Mouse (Mus musculus) frontal cortex, adult 2 months (tissue): ENCODE data around the gene Ocrl. TPM values are rescaled to one million over a fixed set of nuclear protein-coding genes. Genes with fewer than 3 reads are reported as not detected.
A peak's percentile ranks its signal among the peaks of the same experiment; 100 is the strongest.

ENCODE experiments used
- DNase-seq, 2 experiments: peaks; one replicate each; pipeline ENCODE4 v3.0.0; 2022; ENCODE audit warnings: low spot score in 1 of 2; ENCODE audit errors: extremely low spot score in 1 of 2
- polyA plus RNA-seq: library from polyadenylated mRNA; depleted of rRNA; stranded (reverse); fragments of >200 nt; gene quantifications from 2 replicates; pipeline ENCODE4 v1.2.3, GENCODE M21; 2012; rRNA removed

The Ocrl gene
- polyA plus RNA-seq, 1 experiment: 61.1 TPM

DNA sequence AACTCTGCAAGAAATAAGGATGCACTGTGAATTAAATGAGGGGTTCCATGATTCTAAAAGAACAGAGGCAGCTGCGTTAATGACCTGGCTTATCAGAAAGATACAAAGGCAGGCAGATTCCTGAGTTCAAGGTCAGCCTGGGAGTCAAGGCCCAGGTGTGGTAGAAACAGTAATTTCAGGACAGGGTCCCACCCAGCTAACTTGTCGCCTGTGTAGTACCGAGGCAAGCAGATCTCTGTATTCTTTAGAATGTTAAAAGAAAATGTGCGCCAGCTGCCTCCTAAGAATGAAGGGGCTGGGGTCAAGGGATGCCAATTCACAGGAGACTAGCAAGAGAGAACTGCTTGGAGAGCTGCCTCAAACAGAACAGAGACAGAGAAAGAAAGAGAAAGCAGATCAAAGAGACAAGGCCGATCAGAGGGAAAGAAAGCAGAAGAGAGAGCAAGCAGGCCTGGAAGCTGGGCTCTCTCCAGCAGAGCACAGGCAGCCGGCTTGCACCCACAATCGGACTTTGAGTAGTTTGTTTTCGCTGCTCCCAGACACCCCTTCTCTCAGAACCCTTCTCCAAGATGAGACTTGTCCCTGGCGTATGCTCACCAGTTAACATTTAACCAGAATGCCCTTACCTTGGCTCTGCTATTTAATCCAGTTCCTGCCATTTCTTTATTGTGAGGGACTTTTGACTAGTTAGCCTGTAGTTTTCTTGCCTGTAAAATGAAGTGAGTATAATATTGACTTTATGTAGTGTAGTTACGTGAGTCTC is 59.4 kb downstream of the Ocrl start:
- DNase-seq: no peak

DNA sequence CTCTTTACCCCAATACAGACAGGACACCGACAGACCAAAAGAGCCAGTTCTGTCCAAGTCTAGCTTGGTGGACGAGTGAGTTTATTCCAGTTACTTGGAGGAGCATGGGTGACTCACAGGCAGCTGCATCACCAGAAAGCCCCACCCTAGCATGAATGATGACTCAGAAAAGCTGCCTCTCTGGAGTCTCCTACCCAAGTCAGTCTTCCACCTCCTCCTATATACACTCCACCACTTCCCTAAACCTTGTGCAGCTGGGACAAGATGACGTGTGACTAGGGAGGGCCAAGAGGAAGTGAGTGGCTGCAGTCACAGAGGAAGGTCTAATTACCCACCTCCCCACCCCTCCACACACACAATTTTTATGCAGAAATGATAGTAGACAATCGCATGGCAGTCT is 64.4 kb downstream of the Ocrl start:
- DNase-seq: peak; percentile 2 to 45

DNA sequence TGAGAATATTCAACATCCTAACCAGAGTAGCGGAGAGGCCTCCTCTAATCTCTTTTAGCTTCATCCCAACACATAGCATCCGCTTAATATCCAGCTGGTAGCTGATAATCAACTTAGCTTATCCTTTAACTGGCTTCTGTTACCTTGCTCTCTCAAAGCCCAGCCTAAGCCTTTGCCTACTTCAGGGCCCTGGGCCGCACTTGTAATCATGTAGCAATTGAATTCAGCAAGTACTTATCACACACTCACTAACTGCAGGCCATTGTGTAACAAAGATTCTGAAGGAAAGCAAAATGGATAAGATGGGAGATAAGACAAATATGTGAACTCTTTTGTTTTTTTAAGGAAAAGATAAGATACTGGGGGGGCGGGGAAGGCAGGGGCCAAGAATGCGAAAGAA is 64.9 kb downstream of the Ocrl start:
- DNase-seq: no peak

DNA sequence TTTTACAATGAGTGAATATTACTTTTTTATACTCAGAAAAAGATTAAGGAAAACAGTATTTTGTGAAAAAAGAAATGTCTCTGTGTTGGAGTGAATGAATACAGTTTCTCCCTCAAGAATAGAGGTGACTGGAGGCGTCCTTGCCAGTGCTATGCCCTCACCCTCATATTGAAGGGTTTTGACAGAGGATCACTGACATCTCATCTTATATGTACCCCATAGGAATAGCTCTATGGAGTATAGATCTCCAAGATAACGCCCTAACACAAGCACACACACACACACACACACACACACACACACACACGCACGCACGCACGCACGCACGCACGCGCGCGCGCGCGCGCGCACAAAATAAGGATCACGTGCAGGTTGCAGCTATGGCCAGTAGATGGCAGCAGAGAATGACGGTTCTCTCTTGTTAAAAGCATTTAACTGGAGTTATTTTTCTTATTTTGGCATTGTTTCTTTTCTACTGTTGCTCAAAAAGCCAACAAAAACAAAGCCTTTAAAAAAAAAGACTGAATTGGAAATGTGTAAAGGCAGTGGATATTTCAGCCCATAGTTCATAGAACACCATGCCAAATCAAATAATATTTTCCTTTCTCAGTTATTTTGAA is 72.9 kb downstream of the Ocrl start:
- peak; percentile 20 to 70 for DNase-seq

DNA sequence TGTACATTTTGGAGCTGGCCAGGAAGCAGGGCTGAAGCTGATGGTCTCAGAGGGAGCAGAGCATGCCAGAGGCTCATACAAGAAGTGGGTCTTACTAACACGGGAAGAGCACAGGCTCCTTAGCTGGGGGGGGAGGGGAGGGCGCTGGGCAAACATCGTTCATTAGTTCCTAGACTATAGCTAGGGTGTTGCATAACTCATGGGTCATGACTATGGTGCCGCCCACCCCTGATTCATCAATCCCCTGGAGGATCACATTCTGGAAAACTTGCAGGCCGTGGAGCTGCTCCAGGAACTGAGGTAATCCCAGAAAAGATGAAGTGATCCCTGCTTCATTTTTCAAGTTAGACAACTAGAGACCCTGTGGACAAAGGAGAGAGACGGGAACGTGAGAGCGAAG is 75.8 kb downstream of the Ocrl start:
- DNase-seq: no peak

DNA sequence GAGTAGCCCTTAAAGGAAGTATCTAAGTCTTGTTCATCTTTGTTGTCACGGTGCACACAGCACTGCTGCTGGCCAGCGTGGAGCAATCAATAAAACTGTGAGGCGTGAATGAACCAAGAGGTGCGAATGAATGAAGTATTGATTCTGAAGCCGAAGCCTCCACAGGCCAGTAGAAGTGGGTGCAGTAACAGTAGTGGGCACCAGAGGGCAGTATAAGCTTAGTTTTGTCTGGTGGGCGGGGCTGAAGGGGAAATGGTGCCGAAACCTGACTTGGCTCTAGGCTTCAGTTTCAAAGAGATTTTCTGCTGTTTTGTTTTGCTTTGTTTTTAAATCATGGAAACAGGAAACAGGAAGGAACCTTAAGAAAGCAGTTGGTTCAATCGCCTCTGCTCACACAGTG is 80.4 kb downstream of the Ocrl start:
- peak; percentile 21 to 89 for DNase-seq

DNA sequence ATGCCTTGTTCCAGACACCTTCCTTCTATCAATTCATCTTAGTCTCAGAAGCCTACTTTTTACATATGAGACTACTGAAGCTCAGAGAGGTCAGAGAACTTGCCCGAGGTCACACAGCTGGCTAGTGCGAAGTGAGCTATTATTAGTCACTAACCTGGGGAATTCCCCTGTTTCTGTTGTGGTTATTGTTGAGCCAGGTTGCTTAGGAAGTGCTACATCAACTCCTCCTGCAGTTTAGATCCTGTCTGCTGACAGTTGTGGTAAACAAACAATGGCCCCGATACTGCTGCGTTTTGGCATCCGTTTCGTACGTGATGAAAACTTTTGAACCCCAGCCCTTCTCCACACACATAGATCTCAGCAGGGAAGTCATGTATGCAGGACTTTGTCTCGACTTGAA is 86.2 kb downstream of the Ocrl start:
- DNase-seq: no peak

DNA sequence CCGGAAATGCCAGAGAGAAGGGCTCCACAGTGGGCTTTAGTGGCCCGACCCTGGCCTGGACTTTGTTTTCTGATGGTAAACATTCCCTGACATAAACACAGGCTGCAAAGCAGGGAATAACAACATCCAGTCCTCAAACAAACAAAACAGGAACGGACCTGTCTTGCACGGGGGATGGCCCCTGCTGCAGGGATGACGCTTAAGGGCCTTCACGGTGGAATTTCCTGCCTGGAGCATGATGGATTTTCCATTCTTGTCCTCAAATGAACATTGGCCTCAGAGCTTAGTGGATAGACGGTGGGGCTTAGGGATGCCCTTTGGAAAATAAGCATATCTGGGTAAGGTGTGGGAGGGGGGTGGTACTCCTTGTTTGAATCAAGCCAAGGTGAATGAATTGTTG is 89.0 kb downstream of the Ocrl start:
- no peak for DNase-seq

DNA sequence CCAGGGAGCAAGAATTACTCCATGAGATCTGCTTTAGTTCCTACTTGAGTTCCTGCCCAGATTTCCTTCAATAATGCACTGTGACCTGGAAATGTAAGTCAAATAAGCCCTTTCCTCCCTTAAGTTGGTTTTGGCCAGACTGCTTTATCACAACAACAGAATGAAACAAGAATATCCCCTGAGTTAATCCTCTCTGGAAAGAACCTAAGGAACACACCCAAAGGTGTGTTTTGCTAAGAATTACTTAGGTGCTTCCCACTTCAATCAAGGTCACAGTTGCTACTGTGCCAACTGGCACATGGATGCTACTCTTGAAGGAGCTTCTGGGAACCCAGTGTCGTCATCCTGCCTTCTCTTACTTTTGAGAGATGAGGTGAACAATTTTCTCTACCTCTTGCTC is 92.6 kb downstream of the Ocrl start:
- DNase-seq: no peak

DNA sequence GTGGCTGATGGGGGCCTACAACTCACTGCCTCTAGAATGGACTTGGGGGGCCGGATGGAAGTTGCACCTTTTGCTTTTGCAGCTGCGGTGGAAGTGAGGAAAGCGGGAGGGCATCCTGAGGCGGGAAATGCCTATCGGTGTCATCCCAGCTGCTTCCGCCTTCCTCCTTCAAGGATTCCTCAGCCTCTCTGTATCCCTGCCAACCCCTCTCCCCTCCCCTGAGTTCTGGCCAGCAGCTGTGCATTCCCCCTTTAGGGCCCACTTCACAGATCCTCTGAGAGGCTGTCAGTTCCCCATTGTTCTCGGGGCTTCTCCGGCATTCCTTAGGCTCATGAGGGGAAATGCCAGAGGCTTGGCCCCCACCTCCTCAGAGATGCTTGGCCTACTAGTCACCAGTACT is 93.9 kb downstream of the Ocrl start:
- DNase-seq: no peak

DNA sequence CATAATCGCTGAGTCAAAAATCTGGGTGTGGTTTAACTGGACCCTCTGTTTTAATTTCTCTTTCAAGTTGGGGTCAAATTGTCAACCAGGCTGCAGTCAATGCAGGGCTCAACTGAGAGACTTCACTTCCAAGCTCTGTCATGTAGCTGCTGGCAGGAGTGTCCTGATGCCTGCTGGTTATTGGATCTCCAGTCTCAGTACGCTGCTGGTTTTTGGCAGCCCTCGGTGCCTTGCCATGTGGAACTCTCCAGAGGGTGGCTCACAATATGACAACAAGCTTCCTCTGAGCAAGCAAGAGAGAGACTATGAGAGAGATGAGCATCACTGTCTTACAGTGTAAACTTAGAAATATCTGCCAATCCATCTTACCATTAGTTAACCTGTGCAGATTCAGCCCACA is 99.5 kb downstream of the Ocrl start:
- DNase-seq: no peak

Other genes with a start within 250 kb of the Ocrl start
- gene Smarca1, start 19.4 kb upstream of the Ocrl start, polyA plus RNA-seq: 12.8 and 15.9 TPM in 2 replicates
- 20.0 and 25.3 TPM in 2 replicates for gene Apln, start 122.5 kb downstream of the Ocrl start, polyA plus RNA-seq
- 0.14 and 0.21 TPM in 2 replicates for gene Xpnpep2, start 196.3 kb downstream of the Ocrl start, polyA plus RNA-seq
- gene Sash3, start 234.0 kb downstream of the Ocrl start, polyA plus RNA-seq: 1.7 and 1.8 TPM in 2 replicates